Comparison of ENCODE assay signal across 16 mouse cellular contexts in the genomic region with DNA sequence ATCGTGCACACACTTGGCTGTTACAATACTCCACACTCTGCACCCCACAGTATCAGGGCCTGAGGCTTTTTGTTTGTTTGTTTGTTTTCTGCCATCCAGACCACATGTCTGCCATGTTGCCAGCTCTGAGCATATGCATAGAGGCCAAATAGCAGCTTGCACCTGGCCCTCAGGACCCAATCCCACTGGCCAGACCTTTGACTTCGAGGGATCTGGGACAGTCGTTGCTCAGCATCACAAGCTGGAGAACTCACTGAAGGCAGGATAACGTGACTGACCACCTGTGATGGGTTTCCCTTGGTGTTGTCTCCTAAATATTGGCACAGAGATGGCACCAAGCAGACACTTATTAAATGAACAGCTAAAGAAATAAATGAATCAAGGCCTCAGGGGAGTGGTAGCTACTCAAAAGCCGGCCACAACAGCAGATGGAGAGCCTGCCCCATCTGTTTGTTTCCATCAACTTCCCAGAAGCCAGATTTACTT.
DNase-seq lines count a peak whose midpoint lies in the region; ATAC-seq and TF ChIP-seq lines count a peak whose summit lies in the region.
"Had no signal": no experiment of that assay in that cellular context is flagged by ENCODE, and none has a peak within 500 bp of the region (broad histone marks: within the 10 kb centered on the region; RNA-seq: fewer than 3 reads in every experiment).

No protein-coding gene starts in this region.

- no peaks in the 10 kb centered on the region for H3K9me3 ChIP-seq in hindbrain, embryonic 10.5 days
- H3K9me3 ChIP-seq in hindbrain, embryonic 12.5 days (replicated peaks): no peaks in the 10 kb centered on the region
- H3K9me3 ChIP-seq in stomach, postnatal 0 days (ENCODE audit: control insufficient read depth, low read length): no peaks in the 10 kb centered on the region
- H3K9me3 ChIP-seq: G1E; megakaryocyte, embryonic 14.5 days had no signal

- no peaks in the 10 kb centered on the region for H3K36me3 ChIP-seq in hindbrain, embryonic 10.5 days
- H3K36me3 ChIP-seq in hindbrain, embryonic 12.5 days: no peaks in the 10 kb centered on the region
- no peaks in the 10 kb centered on the region for H3K36me3 ChIP-seq in stomach, postnatal 0 days (ENCODE audit: control insufficient read depth, insufficient read depth, low read length)
- H3K36me3 ChIP-seq: G1E had no signal

- H3K4me1 ChIP-seq in hindbrain, embryonic 10.5 days (replicated peaks): peaks cover 14% of the 10 kb centered on the region
- H3K4me1 ChIP-seq in hindbrain, embryonic 12.5 days: peaks cover 15% of the 10 kb centered on the region
- no peaks in the 10 kb centered on the region for H3K4me1 ChIP-seq in stomach, postnatal 0 days (replicated peaks; ENCODE audit: control insufficient read depth, insufficient read depth)
- H3K4me1 ChIP-seq: megakaryocyte, embryonic 14.5 days had no signal

- no peaks in the 10 kb centered on the region for H3K27me3 ChIP-seq in hindbrain, embryonic 10.5 days (ENCODE audit: insufficient read depth, poor library complexity, severe bottlenecking)
- no peaks in the 10 kb centered on the region for H3K27me3 ChIP-seq in hindbrain, embryonic 12.5 days
- no peaks in the 10 kb centered on the region for H3K27me3 ChIP-seq in stomach, postnatal 0 days (ENCODE audit: control insufficient read depth, insufficient read depth, low read length)

- TF ChIP-seq EP300 in stomach, postnatal 0 days (optimal IDR thresholded peaks at IDR 0.05): no peak

- no peak overlapping the region for H3K4me2 ChIP-seq in hindbrain, embryonic 12.5 days (replicated peaks)
- H3K4me2 ChIP-seq in stomach, postnatal 0 days (replicated peaks; ENCODE audit: low read depth): no peak overlapping the region
- H3K4me2 ChIP-seq: liver, embryonic 11.5 days had no signal

- H3K27ac ChIP-seq in hindbrain, embryonic 10.5 days: peak overlapping the region; percentile 13; the same call in 1 of the 2 replicates
- no peak overlapping the region for H3K27ac ChIP-seq in hindbrain, embryonic 12.5 days
- no peak overlapping the region for H3K27ac ChIP-seq in stomach, postnatal 0 days (replicated peaks)

- DNase-seq in hindbrain, embryonic 10.5 days (ENCODE audit: low spot score): no peak
- peak; percentile 61 for DNase-seq in brain, adult 2 months (ENCODE audit: low read depth, low spot score)
- DNase-seq in cerebellum, adult 9-10 months: peak; percentile 22
- peak; percentile 31 to 42 for DNase-seq in layer of hippocampus, adult 18-20 months (ENCODE audit: low spot score in 2 of 2)
- DNase-seq in stomach, postnatal 0 days (ENCODE audit: low spot score): no peak
- DNase-seq in gastrocnemius, postnatal 25 days: no peak
- no peak for DNase-seq in kidney, postnatal 4 days
- DNase-seq: heart, postnatal 4 days; kidney, adult 18-20 months; kidney, postnatal 36 days; right cerebral cortex, postnatal 4 days; thymus, adult 2 months had no signal

- no peak overlapping the region for H3K4me3 ChIP-seq in hindbrain, embryonic 10.5 days
- H3K4me3 ChIP-seq in hindbrain, embryonic 12.5 days: no peak overlapping the region
- H3K4me3 ChIP-seq in stomach, postnatal 0 days (ENCODE audit: low read depth, low read length): no peak overlapping the region
- H3K4me3 ChIP-seq: megakaryocyte, embryonic 14.5 days had no signal

- no peak for TF ChIP-seq CTCF in stomach, postnatal 0 days (IDR thresholded peaks at IDR 0.05; ENCODE audit: low read depth)

- ATAC-seq in hindbrain, embryonic 12.5 days (ENCODE audit: low FRiP score): no peak; the same call in 1 of the 2 replicates
- ATAC-seq in stomach, postnatal 0 days (ENCODE audit: low FRiP score, low TSS enrichment): no peak

- H3K9ac ChIP-seq in hindbrain, embryonic 12.5 days: no peak overlapping the region
- no peak overlapping the region for H3K9ac ChIP-seq in stomach, postnatal 0 days (ENCODE audit: low read length)

- WGBS in hindbrain, embryonic 10.5 days: 73% methylated on average over 5 of the region's 5 CpGs
- WGBS in hindbrain, embryonic 12.5 days: 62% methylated on average over 5 of the region's 5 CpGs
- 69% methylated on average over 5 of the region's 5 CpGs for WGBS in stomach, postnatal 0 days

Comparison
In these comparisons a context has a peak if more than half of its experiments do, and no peak if none do; other contexts are left out.
1. DNase-seq: peak in brain, adult 2 months (single experiment), cerebellum, adult 9-10 months (single experiment) and layer of hippocampus, adult 18-20 months (2 of 2); none in hindbrain, embryonic 10.5 days (single experiment), stomach, postnatal 0 days (single experiment), gastrocnemius, postnatal 25 days (single experiment) and kidney, postnatal 4 days (0 of 2).